Mouse (Mus musculus): ENCODE results near the gene Rfx4. TPM values are rescaled to one million over a fixed set of nuclear protein-coding genes. Genes with fewer than 3 reads are reported as not detected.
A peak's percentile ranks its signal among the peaks of the same experiment; 100 is the strongest.

Gene Rfx4
- total and polyA plus RNA-seq, 3 experiments: 0.09 TPM; not detected in 2

DNA sequence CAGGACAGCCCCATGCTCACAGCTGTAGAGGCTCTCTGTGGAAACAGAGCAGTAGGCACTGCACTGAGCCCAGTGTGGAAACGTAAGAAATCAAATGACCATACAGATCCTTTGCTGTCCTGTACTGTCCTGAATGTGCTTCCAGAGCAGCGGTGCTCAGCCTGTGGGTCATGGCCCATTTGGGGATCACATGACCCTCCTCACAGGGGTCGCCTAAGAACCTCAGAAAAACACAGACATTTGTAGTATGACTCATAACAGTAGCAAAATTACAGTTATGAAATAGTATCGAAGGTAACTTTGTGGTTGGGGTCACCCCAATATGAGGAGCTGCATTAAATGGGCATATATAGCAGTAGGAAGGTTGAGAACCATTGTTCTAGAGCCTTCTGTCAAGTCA is 172.6 kb downstream of the Rfx4 start:
- H3K4me3 ChIP-seq: no peak overlapping the region
- peaks cover 9% of the 10 kb centered on the region for H3K4me1 ChIP-seq (ENCODE audit: control insufficient read depth, insufficient read depth, low read length)
- H3K36me3 ChIP-seq (ENCODE audit: control insufficient read depth, insufficient read depth, low read length): peaks cover 10% of the 10 kb centered on the region
- peaks cover 9% of the 10 kb centered on the region for H3K79me2 ChIP-seq (replicated peaks; ENCODE audit: control insufficient read depth, insufficient read depth, low read length)
- DNase-seq: no peak
- intact Hi-C loops (cut with DNase I): no loop called here
- no peak overlapping the region for H3K9ac ChIP-seq (ENCODE audit: low read depth, low read length)
- no peak for TF ChIP-seq POLR2A (IDR thresholded peaks at IDR 0.05; ENCODE audit: insufficient read depth, low read depth, low read length)
- no peak for TF ChIP-seq EP300 (IDR thresholded peaks at IDR 0.05; ENCODE audit: insufficient read depth, low read depth, low read length)
- no peak for TF ChIP-seq CTCF (IDR thresholded peaks at IDR 0.05)
- no peaks in the 10 kb centered on the region for H3K27me3 ChIP-seq (ENCODE audit: control insufficient read depth, insufficient read depth, low read length)
- H3K27ac ChIP-seq: no peak overlapping the region
- WGBS: 88% methylated on average over 4 of the region's 4 CpGs

DNA sequence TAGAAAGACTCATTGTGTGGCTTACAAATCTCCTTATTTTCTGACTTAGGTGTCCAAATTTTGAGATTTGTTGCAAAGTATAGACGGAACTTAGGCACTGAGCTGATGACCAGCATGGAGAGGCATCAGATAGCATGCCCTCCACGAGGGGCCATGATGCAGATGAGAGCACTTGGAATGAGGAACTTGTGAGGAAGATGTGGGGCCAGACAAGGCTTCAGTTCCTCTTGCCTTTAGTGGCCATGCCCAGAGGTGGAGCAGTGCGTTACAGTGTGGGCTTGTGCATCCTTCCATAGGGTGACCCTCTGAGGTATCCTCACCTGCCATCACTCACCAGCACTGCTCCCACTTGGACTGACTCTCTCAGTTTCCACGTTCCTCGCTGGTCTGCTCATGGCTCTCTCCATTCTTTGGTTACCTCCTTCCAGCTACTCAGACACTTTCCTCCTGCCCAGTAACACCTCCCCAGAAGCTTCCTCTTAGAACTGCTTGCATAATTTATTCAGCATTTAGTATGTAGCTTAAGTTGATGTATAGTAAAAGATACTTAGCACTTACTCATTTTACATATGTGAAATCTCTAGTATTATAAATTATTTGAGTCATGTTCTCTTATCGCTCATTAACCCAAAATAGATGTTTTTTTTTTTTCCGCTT is 179.8 kb downstream of the Rfx4 start:
- WGBS: 81% methylated on average over 7 of the region's 7 CpGs

DNA sequence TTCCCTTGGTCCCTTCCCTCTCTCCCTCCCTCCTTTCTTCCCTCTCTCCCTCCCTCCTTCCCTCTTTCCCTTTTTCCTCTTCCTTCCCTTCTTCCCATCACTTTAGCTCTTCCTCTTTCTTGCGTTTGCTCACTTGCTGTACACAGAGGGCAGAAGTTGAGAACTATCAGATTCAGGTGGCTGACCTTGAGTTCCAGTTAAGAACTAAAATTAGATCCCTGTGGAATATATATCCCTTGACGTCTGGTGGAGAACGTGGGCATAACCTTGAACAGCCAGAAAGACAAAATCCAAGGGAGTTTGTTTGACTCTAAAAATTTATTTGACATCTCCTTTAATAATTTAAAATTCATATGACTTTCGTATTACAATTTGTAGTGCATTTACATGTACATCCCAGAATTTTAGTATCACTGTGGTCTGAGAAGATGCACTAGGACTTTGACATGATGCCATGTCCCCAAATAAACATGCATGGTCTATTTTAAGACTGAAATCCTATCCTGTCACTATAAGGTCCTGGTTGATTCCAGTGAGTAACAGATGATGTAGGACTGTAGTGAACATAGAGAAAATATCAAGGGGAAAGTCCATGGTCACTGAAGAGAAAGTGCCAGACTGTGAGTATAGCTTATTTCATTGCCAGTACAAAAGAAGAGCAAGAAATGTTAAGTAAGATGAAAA is 181.1 kb downstream of the Rfx4 start:
- peaks cover 4% of the 10 kb centered on the region for H3K79me2 ChIP-seq (replicated peaks; ENCODE audit: control insufficient read depth, insufficient read depth, low read length)
- H3K9ac ChIP-seq (ENCODE audit: low read depth, low read length): no peak overlapping the region
- H3K4me3 ChIP-seq: no peak overlapping the region
- H3K4me1 ChIP-seq (ENCODE audit: control insufficient read depth, insufficient read depth, low read length): peaks cover 10% of the 10 kb centered on the region; the same call in 1 of the 2 replicates
- 40% methylated on average over 4 of the region's 4 CpGs for WGBS
- peaks cover 19% of the 10 kb centered on the region for H3K36me3 ChIP-seq (ENCODE audit: control insufficient read depth, insufficient read depth, low read length)
- no peaks in the 10 kb centered on the region for H3K27me3 ChIP-seq (ENCODE audit: control insufficient read depth, insufficient read depth, low read length)
- DNase-seq: no peak
- peak overlapping the region; percentile 85 for H3K27ac ChIP-seq
- intact Hi-C loops (cut with DNase I): no loop called here
- no peak for TF ChIP-seq POLR2A (IDR thresholded peaks at IDR 0.05; ENCODE audit: insufficient read depth, low read depth, low read length)
- TF ChIP-seq EP300 (IDR thresholded peaks at IDR 0.05; ENCODE audit: insufficient read depth, low read depth, low read length): no peak
- no peak for TF ChIP-seq CTCF (IDR thresholded peaks at IDR 0.05)

More for the DNA sequence above, 179.8 kb downstream of the Rfx4 start:
- Histone ChIP-seq H3K4me3 (no peak overlapping the region), H3K4me1 (ENCODE audit: control insufficient read depth, insufficient read depth, low read length) (peaks cover 11% of the 10 kb centered on the region), H3K36me3 (ENCODE audit: control insufficient read depth, insufficient read depth, low read length) (peaks cover 19% of the 10 kb centered on the region), H3K27ac (peak overlapping the region; percentile 40), H3K27me3 (ENCODE audit: control insufficient read depth, insufficient read depth, low read length) (no peaks in the 10 kb centered on the region), H3K9ac (ENCODE audit: low read depth, low read length) (no peak overlapping the region), H3K79me2 (replicated peaks; ENCODE audit: control insufficient read depth, insufficient read depth, low read length) (peaks cover 5% of the 10 kb centered on the region)
- TF ChIP-seq POLR2A (IDR thresholded peaks at IDR 0.05; ENCODE audit: insufficient read depth, low read depth, low read length) (no peak), CTCF (IDR thresholded peaks at IDR 0.05) (no peak), EP300 (IDR thresholded peaks at IDR 0.05; ENCODE audit: insufficient read depth, low read depth, low read length) (no peak)
- peak in 1 of 2 experiments; percentile 24 for DNase-seq
- intact Hi-C loops (cut with DNase I): no loop called here

GRCm38 (mm10) chr10:84938094-84938820 is 182.4 kb downstream of the Rfx4 start:
- Histone ChIP-seq H3K4me3 (no peak overlapping the region), H3K79me2 (replicated peaks; ENCODE audit: control insufficient read depth, insufficient read depth, low read length) (peaks cover 4% of the 10 kb centered on the region), H3K27ac (peak overlapping the region; percentile 85), H3K27me3 (ENCODE audit: control insufficient read depth, insufficient read depth, low read length) (no peaks in the 10 kb centered on the region), H3K9ac (ENCODE audit: low read depth, low read length) (peak overlapping the region; percentile 79), H3K4me1 (ENCODE audit: control insufficient read depth, insufficient read depth, low read length) (peaks cover 10% of the 10 kb centered on the region; the same call in 1 of the 2 replicates), H3K36me3 (ENCODE audit: control insufficient read depth, insufficient read depth, low read length) (peaks cover 19% of the 10 kb centered on the region)
- TF ChIP-seq POLR2A (IDR thresholded peaks at IDR 0.05; ENCODE audit: insufficient read depth, low read depth, low read length) (0 out of 2 replicates have a peak, but pooled peaks have one; percentile 16), CTCF (IDR thresholded peaks at IDR 0.05) (no peak), EP300 (IDR thresholded peaks at IDR 0.05; ENCODE audit: insufficient read depth, low read depth, low read length) (no peak)
- DNase-seq: peak in 1 of 2 experiments; percentile 47
- 50% methylated on average over 14 of the region's 14 CpGs for WGBS
- intact Hi-C loops (cut with DNase I): no loop called here

DNA sequence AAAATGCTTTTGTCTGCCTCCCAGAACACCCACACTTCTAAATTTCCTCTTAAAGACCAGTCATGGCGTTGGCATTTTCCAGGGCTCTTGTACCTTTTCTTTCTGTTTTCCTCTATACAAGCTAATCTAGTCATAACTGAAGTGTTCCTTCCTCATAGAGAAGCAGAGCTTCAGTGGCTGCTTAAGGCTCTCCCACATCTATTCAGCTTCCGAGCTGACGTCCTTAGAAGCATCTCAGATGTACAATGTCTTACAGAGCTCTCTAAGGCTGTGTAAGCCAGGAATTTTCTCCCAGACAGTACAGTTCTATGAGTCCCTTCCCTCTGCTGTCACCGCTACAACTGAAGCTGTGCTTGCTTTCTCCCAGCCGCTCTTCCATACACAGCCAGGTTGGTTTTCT is 183.0 kb downstream of the Rfx4 start:
- 80% methylated on average over 5 of the region's 5 CpGs for WGBS
- Histone ChIP-seq H3K27me3 (ENCODE audit: control insufficient read depth, insufficient read depth, low read length) (no peaks in the 10 kb centered on the region), H3K27ac (peak overlapping the region; percentile 85; the same call in 1 of the 2 replicates), H3K4me3 (no peak overlapping the region), H3K4me1 (ENCODE audit: control insufficient read depth, insufficient read depth, low read length) (peaks cover 10% of the 10 kb centered on the region; the same call in 1 of the 2 replicates), H3K9ac (ENCODE audit: low read depth, low read length) (no peak overlapping the region), H3K36me3 (ENCODE audit: control insufficient read depth, insufficient read depth, low read length) (peaks cover 19% of the 10 kb centered on the region), H3K79me2 (replicated peaks; ENCODE audit: control insufficient read depth, insufficient read depth, low read length) (peaks cover 5% of the 10 kb centered on the region)
- no peak for TF ChIP-seq EP300 (IDR thresholded peaks at IDR 0.05; ENCODE audit: insufficient read depth, low read depth, low read length)
- no peak for TF ChIP-seq CTCF (IDR thresholded peaks at IDR 0.05)
- TF ChIP-seq POLR2A (IDR thresholded peaks at IDR 0.05; ENCODE audit: insufficient read depth, low read depth, low read length): no peak
- no peak for DNase-seq
- intact Hi-C loops (cut with DNase I): no loop called here

Measured in heart, adult 2 months (tissue).